Mouse (Mus musculus) liver, embryonic 14.5 days (tissue): ENCODE results near the gene Piwil1.
A peak's percentile ranks its signal among the peaks of the same experiment; 100 is the strongest.

Experiments
- CTCF ChIP-seq: IDR thresholded peaks from 2 replicates; pipeline ENCODE4 v1.5.1; 2016; ENCODE audit warnings: antibody characterized with exemption, low read depth, control low read depth
- EP300 ChIP-seq: IDR thresholded peaks from 2 replicates; pipeline ENCODE4 v1.6.1; 2016; ENCODE audit warnings: antibody characterized with exemption, low read depth

DNA sequence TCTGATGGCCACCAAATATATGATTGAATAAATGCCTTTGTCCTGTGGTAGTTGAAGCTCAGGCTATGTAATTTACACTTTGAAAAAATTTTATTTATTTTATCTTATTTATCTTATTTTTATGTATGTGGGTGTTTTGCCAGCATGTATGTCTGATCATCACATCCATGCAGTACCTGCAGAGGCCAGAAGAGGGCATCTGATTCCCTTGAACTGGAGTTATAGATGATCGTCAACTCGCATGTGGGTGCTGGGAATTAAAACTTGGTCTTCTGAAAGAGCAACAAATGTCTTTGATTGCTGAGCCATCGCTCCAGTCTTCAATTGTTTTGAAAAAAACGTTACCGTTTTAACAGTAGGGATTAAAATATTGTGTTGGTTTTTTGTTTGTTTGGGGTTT is 15.2 kb upstream of the Piwil1 start:
- TF ChIP-seq CTCF = peak; percentile 34; the same call in 1 of the 2 replicates
- no peak for TF ChIP-seq EP300
